16 mouse cellular contexts compared by ENCODE assay signal in the genomic region with DNA sequence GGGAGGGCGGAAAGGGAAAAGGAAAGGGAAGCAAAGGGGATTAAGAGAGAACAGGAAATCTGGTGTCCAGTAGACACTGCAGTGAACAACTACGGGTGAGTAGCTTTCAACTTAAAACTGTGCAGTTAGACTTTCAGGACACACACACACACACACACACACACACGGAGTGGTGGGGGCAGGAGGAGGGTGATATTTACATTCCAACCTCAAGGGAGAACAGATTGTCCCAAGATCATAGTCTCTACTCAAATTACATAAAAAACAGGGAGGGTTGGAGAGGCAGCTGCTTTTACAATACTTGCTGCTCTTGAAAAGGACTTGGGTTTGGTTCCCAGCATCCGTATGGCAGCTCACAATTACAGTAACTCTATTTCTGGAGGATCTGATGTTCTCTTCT.
"Had no signal": no experiment of that assay in that cellular context is flagged by ENCODE, and none has a peak within 500 bp of the region (broad histone marks: within the 10 kb centered on the region; RNA-seq: fewer than 3 reads in every experiment).

No protein-coding gene starts in this region.

- H3K27me3 ChIP-seq: intestine, embryonic 15.5 days; kidney, embryonic 15.5 days; limb, embryonic 12.5 days; liver, embryonic 13.5 days; midbrain, embryonic 12.5 days; neural tube, embryonic 13.5 days had no signal

- H3K36me3 ChIP-seq: intestine, embryonic 15.5 days; kidney, embryonic 15.5 days; limb, embryonic 12.5 days; liver, embryonic 13.5 days; midbrain, embryonic 12.5 days; neural tube, embryonic 13.5 days had no signal

- H3K4me1 ChIP-seq: intestine, embryonic 15.5 days; kidney, embryonic 15.5 days; limb, embryonic 12.5 days; liver, embryonic 13.5 days; midbrain, embryonic 12.5 days; neural tube, embryonic 13.5 days had no signal

- DNase-seq: kidney, adult 18-20 months; kidney, postnatal 36 days; liver; liver, embryonic 13.5 days; liver, postnatal 0 days; right cerebral cortex, postnatal 4 days; spleen, adult 18-20 months; thymus, adult 2 months; thymus, postnatal 25 days had no signal

- H3K9me3 ChIP-seq: intestine, embryonic 15.5 days; kidney, embryonic 15.5 days; limb, embryonic 12.5 days; liver, embryonic 13.5 days; midbrain, embryonic 12.5 days; neural tube, embryonic 13.5 days had no signal

- H3K9ac ChIP-seq: intestine, embryonic 15.5 days; kidney, embryonic 15.5 days; limb, embryonic 12.5 days; liver, embryonic 13.5 days; liver, postnatal 0 days; midbrain, embryonic 12.5 days; neural tube, embryonic 13.5 days had no signal

- H3K4me2 ChIP-seq: intestine, embryonic 15.5 days; kidney, embryonic 15.5 days; limb, embryonic 12.5 days; liver, embryonic 13.5 days; midbrain, embryonic 12.5 days; neural tube, embryonic 13.5 days had no signal

- ATAC-seq: intestine, embryonic 15.5 days; liver, postnatal 0 days; midbrain, embryonic 16.5 days had no signal

- H3K4me3 ChIP-seq: intestine, embryonic 15.5 days; kidney, embryonic 15.5 days; layer of hippocampus, adult 2 months; limb, embryonic 12.5 days; liver, embryonic 13.5 days; midbrain, embryonic 12.5 days; neural tube, embryonic 13.5 days had no signal

- H3K27ac ChIP-seq: intestine, embryonic 15.5 days; kidney, embryonic 15.5 days; layer of hippocampus, adult 2 months; limb, embryonic 12.5 days; liver, embryonic 13.5 days; midbrain, embryonic 12.5 days; neural tube, embryonic 13.5 days had no signal
